Comparison of ENCODE assay signal across 9 mouse cellular contexts in genomic region chr1:89927061-89927661, GRCm38 (mm10). TPM values are rescaled to one million over a fixed set of nuclear protein-coding genes. Genes with fewer than 3 reads are reported as not detected.
DNase-seq lines count a peak whose midpoint lies in the region; ATAC-seq and TF ChIP-seq lines count a peak whose summit lies in the region.
"Had no signal": no experiment of that assay in that cellular context is flagged by ENCODE, and none has a peak within 500 bp of the region (broad histone marks: within the 10 kb centered on the region; RNA-seq: fewer than 3 reads in every experiment).

No protein-coding gene starts in this region.

- no peaks in the 10 kb centered on the region; the same call in 1 of the 2 replicates for H3K4me1 ChIP-seq in bone marrow macrophage, adult 2 months (ENCODE audit: control insufficient read depth, insufficient read depth, low read length)
- H3K4me1 ChIP-seq in intestine, embryonic 14.5 days (replicated peaks; ENCODE audit: control insufficient read depth, insufficient read depth, low read length) = peaks cover 20% of the 10 kb centered on the region
- H3K4me1 ChIP-seq in midbrain, embryonic 11.5 days (ENCODE audit: control insufficient read depth, insufficient read depth, low read length) = peaks cover 35% of the 10 kb centered on the region

- ATAC-seq in intestine, embryonic 14.5 days (replicated peaks; ENCODE audit: low FRiP score, low TSS enrichment, low read depth) = no peak
- ATAC-seq in midbrain, embryonic 11.5 days (ENCODE audit: low FRiP score) = no peak

- no peak overlapping the region for H3K9ac ChIP-seq in intestine, embryonic 14.5 days (ENCODE audit: low read length)
- no peak overlapping the region for H3K9ac ChIP-seq in midbrain, embryonic 11.5 days (ENCODE audit: low read length)

- no peak for TF ChIP-seq POLR2A in bone marrow macrophage, adult 2 months (IDR thresholded peaks at IDR 0.05; ENCODE audit: borderline replicate concordance, low read depth, low read length)

- intact Hi-C loops in gastrocnemius, adult 2 months (cut with DNase I) = no loop called here
- intact Hi-C loops in gastrocnemius, postnatal 36 days (cut with DNase I) = no loop called here

- no peak for DNase-seq in gastrocnemius, adult 2 months
- no peak for DNase-seq in gastrocnemius, postnatal 36 days
- no peak for DNase-seq in intestine, embryonic 14.5 days (ENCODE audit: low spot score)
- DNase-seq in midbrain, embryonic 11.5 days (ENCODE audit: low spot score, missing footprints) = peak; percentile 95
- DNase-seq in layer of hippocampus, adult 8-10 months (ENCODE audit: low spot score in 2 of 2) = no peak
- no peak for DNase-seq in cerebellum, postnatal 25 days
- DNase-seq in cerebellum, postnatal 10 days = no peak

- H3K27ac ChIP-seq in gastrocnemius, adult 2 months = no peak overlapping the region
- no peak overlapping the region for H3K27ac ChIP-seq in bone marrow macrophage, adult 2 months (ENCODE audit: insufficient read depth, low read depth, low read length)
- no peak overlapping the region for H3K27ac ChIP-seq in intestine, embryonic 14.5 days (ENCODE audit: low read depth)
- H3K27ac ChIP-seq in midbrain, embryonic 11.5 days (ENCODE audit: low read depth, low read length) = no peak overlapping the region

- H3K4me3 ChIP-seq in gastrocnemius, adult 2 months = peak overlapping the region; percentile 61
- peak overlapping the region; percentile 62 for H3K4me3 ChIP-seq in bone marrow macrophage, adult 2 months (ENCODE audit: insufficient read depth, low read length)
- peak overlapping the region; percentile 30 for H3K4me3 ChIP-seq in intestine, embryonic 14.5 days (ENCODE audit: low read depth, low read length)
- peak overlapping the region; percentile 6; the same call in 1 of the 2 replicates for H3K4me3 ChIP-seq in midbrain, embryonic 11.5 days (ENCODE audit: low read depth, low read length)

- H3K4me2 ChIP-seq in intestine, embryonic 14.5 days (ENCODE audit: low read length) = peak overlapping the region; percentile 52
- peak overlapping the region; percentile 26 for H3K4me2 ChIP-seq in midbrain, embryonic 11.5 days

- H3K9me3 ChIP-seq in intestine, embryonic 14.5 days (ENCODE audit: control insufficient read depth, low read length) = no peaks in the 10 kb centered on the region
- H3K9me3 ChIP-seq in midbrain, embryonic 11.5 days (ENCODE audit: control insufficient read depth, low read length) = no peaks in the 10 kb centered on the region

- H3K36me3 ChIP-seq in intestine, embryonic 14.5 days (ENCODE audit: control insufficient read depth, insufficient read depth, low read length) = no peaks in the 10 kb centered on the region
- H3K36me3 ChIP-seq in midbrain, embryonic 11.5 days (ENCODE audit: control insufficient read depth, insufficient read depth, low read length) = no peaks in the 10 kb centered on the region

- peaks cover 100% of the 10 kb centered on the region for H3K27me3 ChIP-seq in intestine, embryonic 14.5 days (replicated peaks; ENCODE audit: control insufficient read depth, insufficient read depth, low read length)
- H3K27me3 ChIP-seq in midbrain, embryonic 11.5 days (ENCODE audit: control insufficient read depth, insufficient read depth, low read length) = peaks cover 100% of the 10 kb centered on the region

- no peak for TF ChIP-seq CTCF in gastrocnemius, adult 2 months (IDR thresholded peaks at IDR 0.05)
- TF ChIP-seq CTCF in bone marrow macrophage, adult 2 months (IDR thresholded peaks at IDR 0.05; ENCODE audit: low read depth, low read length) = no peak

- 2% methylated on average over 36 of the region's 36 CpGs for WGBS in intestine, embryonic 14.5 days
- WGBS in midbrain, embryonic 11.5 days = under 1% methylated on average over 36 of the region's 36 CpGs

RNA-seq across cellular contexts. Expression of gene Gbx2, which starts 3.8 kb away (rescaled TPM):
- under 1 TPM in 1 of 2 experiments, not detected in 1; 0.56 TPM for total RNA-seq in gastrocnemius, adult 2 months (2021)
- total RNA-seq in gastrocnemius, postnatal 36 days (2021) = under 1 TPM; 0.20 to 0.35 TPM
- polyA plus RNA-seq in bone marrow macrophage, adult 2 months (2012; ENCODE audit: insufficient read depth, insufficient read length, missing spikeins) = not detected in 2 replicates
- polyA plus RNA-seq in intestine, embryonic 14.5 days (2014; fragmentation: Nextera tagmentation; extraction: Ambion mirVana) = 0.20 TPM in 1 of 2 replicates, not detected in the other
- polyA plus RNA-seq in midbrain, embryonic 11.5 days (2014; fragmentation: Nextera tagmentation; extraction: Ambion mirVana) = 9.6 TPM in 2 replicates
- total RNA-seq in layer of hippocampus, adult 8-10 months (2022) = under 1 TPM in 1 of 4 experiments, not detected in 3; 0.20 TPM
- polyA plus RNA-seq: frontal cortex, adult 2 months had no signal

Comparison
In these comparisons a context has a peak if more than half of its experiments do, and no peak if none do; other contexts are left out.
1. H3K4me3 ChIP-seq: peak in every context shown above with its lines; median percentile 62 in bone marrow macrophage, adult 2 months; 61 in gastrocnemius, adult 2 months; 30 in intestine, embryonic 14.5 days; 6 in midbrain, embryonic 11.5 days.